Mouse (Mus musculus) lung, embryonic 15.5 days (tissue): ENCODE results near the gene Gpr88. TPM values are rescaled to one million over a fixed set of nuclear protein-coding genes. Genes with fewer than 3 reads are reported as not detected.

ENCODE experiments used
- ATAC-seq: fragments of 200-750 bp; cut with Nextera tagmentation; 2 replicates; pipeline ENCODE4 v1.8.0; 2017; ENCODE audit warnings: moderate number of reproducible peaks, borderline replicate concordance; ENCODE audit not compliant: low FRiP score, low TSS enrichment; ENCODE audit errors: extremely low read depth
- H3K27ac ChIP-seq: fragments of 300-500 bp; sonication (generic); 2 replicates; pipeline ENCODE4 v1.5.1; 2015; ENCODE audit warnings: moderate library complexity, mild to moderate bottlenecking, inconsistent platforms
- H3K27me3 ChIP-seq: fragments of 300-500 bp; sonication (generic); 2 replicates; pipeline ENCODE4 v1.6.1; 2015; ENCODE audit warnings: inconsistent platforms
- H3K36me3 ChIP-seq: fragments of 300-500 bp; sonication (generic); 2 replicates; pipeline ENCODE4 v1.6.1; 2015; ENCODE audit warnings: inconsistent platforms
- H3K4me1 ChIP-seq: fragments of 300-500 bp; sonication (generic); 2 replicates; pipeline ENCODE4 v1.6.1; 2015; ENCODE audit warnings: inconsistent platforms
- H3K4me2 ChIP-seq: fragments of 300-500 bp; sonication (generic); 2 replicates; pipeline ENCODE4 v1.6.1; 2015; ENCODE audit warnings: inconsistent platforms, mild to moderate bottlenecking, moderate library complexity
- H3K4me3 ChIP-seq: fragments of 300-500 bp; sonication (generic); 2 replicates; pipeline ENCODE4 v1.5.1; 2015; ENCODE audit warnings: mild to moderate bottlenecking, inconsistent platforms
- H3K9ac ChIP-seq: fragments of 300-500 bp; sonication (generic); 2 replicates; pipeline ENCODE4 v1.6.1; 2015; ENCODE audit warnings: inconsistent platforms
- H3K9me3 ChIP-seq: fragments of 300-500 bp; sonication (generic); 2 replicates; pipeline ENCODE4 v1.6.1; 2016; ENCODE audit warnings: inconsistent platforms
- WGBS: fragments of 180-500 bp; shearing (Covaris S2); methylation state at CpG from one replicate; pipeline ENCODE4 v1.1.7; 2015; 5-methylcytosine and 5-hydroxymethylcytosine counted together
- polyA plus RNA-seq: library from polyadenylated mRNA; unstranded; fragments of >200 nt; fragmentation: Nextera tagmentation; extraction: Ambion mirVana; gene quantifications from 2 replicates; pipeline ENCODE4 v1.2.1, GENCODE M21; 2015

The Gpr88 gene
- polyA plus RNA-seq: 1.3 and 1.4 TPM in 2 replicates

GRCm38 (mm10) chr3:116253077-116253531 is at the start of gene Gpr88:
Gene Gpr88 (minus strand): TSS chr3:116253503.
- H3K27me3 ChIP-seq: peaks cover 66% of the 10 kb centered on the region
- H3K4me3 ChIP-seq: peak within 1 kb of the TSS; percentile 50
- peak within 1 kb of the TSS; percentile 98 for H3K4me2 ChIP-seq
- no peaks in the 10 kb centered on the region for H3K36me3 ChIP-seq
- H3K27ac ChIP-seq: 0 out of 2 replicates have a peak within 1 kb of the TSS, but pooled peaks have one; percentile 24
- no peaks in the 10 kb centered on the region for H3K9me3 ChIP-seq
- H3K9ac ChIP-seq: peak within 1 kb of the TSS; percentile 25; the same call in 1 of the 2 replicates
- peaks cover 24% of the 10 kb centered on the region for H3K4me1 ChIP-seq
- WGBS: 4% methylated on average over 9 of the region's 9 CpGs
- ATAC-seq: peak; percentile 87

- Histone ChIP-seq H3K36me3 (no peaks in the 10 kb centered on the region), H3K9ac (no peak overlapping the region)
Measured at GRCm38 (mm10) chr3:116302581-116302980, 49.3 kb upstream of the Gpr88 start.

GRCm38 (mm10) chr3:116301754-116302153 is 48.5 kb upstream of the Gpr88 start:
- H3K4me1 ChIP-seq: no peaks in the 10 kb centered on the region
- no peaks in the 10 kb centered on the region for H3K27me3 ChIP-seq
- H3K4me2 ChIP-seq: no peak overlapping the region
- H3K9me3 ChIP-seq: no peaks in the 10 kb centered on the region
- H3K27ac ChIP-seq: no peak overlapping the region
- WGBS: 68% methylated on average over 6 of the region's 6 CpGs
- no peak overlapping the region for H3K9ac ChIP-seq
- no peak for ATAC-seq
- no peaks in the 10 kb centered on the region for H3K36me3 ChIP-seq
- H3K4me3 ChIP-seq: no peak overlapping the region

More at GRCm38 (mm10) chr3:116302581-116302980, 49.3 kb upstream of the Gpr88 start:
- Histone ChIP-seq H3K27ac (0 out of 2 replicates have a peak overlapping the region, but pooled peaks have one; percentile 29), H3K27me3 (no peaks in the 10 kb centered on the region), H3K4me3 (no peak overlapping the region), H3K4me1 (no peaks in the 10 kb centered on the region), H3K4me2 (no peak overlapping the region), H3K9me3 (no peaks in the 10 kb centered on the region)
- ATAC-seq: no peak
- 92% methylated on average over 7 of the region's 7 CpGs for WGBS

- Histone ChIP-seq H3K4me2 (no peak overlapping the region), H3K4me3 (no peak overlapping the region), H3K9me3 (no peaks in the 10 kb centered on the region), H3K9ac (no peak overlapping the region), H3K27ac (peak overlapping the region; percentile 6; the same call in 1 of the 2 replicates), H3K36me3 (peaks cover 12% of the 10 kb centered on the region), H3K4me1 (no peaks in the 10 kb centered on the region), H3K27me3 (no peaks in the 10 kb centered on the region)
- ATAC-seq: peak; percentile 65; the same call in 1 of the 2 replicates
- WGBS: 51% methylated on average over 10 of the region's 10 CpGs
Measured at GRCm38 (mm10) chr3:116298727-116299126, 45.4 kb upstream of the Gpr88 start.

- 80% methylated on average over 8 of the region's 8 CpGs for WGBS
Measured at GRCm38 (mm10) chr3:116298003-116298402, 44.7 kb upstream of the Gpr88 start.

GRCm38 (mm10) chr3:116297170-116297569 is 43.9 kb upstream of the Gpr88 start:
- Histone ChIP-seq H3K4me1 (no peaks in the 10 kb centered on the region), H3K27ac (no peak overlapping the region), H3K36me3 (peaks cover 20% of the 10 kb centered on the region), H3K4me2 (no peak overlapping the region), H3K9me3 (no peaks in the 10 kb centered on the region), H3K9ac (no peak overlapping the region), H3K4me3 (no peak overlapping the region), H3K27me3 (no peaks in the 10 kb centered on the region)
- no peak for ATAC-seq
- 92% methylated on average over 7 of the region's 7 CpGs for WGBS

More at GRCm38 (mm10) chr3:116298003-116298402, 44.7 kb upstream of the Gpr88 start:
- no peak for ATAC-seq
- Histone ChIP-seq H3K4me2 (no peak overlapping the region), H3K27me3 (no peaks in the 10 kb centered on the region), H3K4me3 (no peak overlapping the region), H3K27ac (peak overlapping the region; percentile 42; the same call in 1 of the 2 replicates), H3K36me3 (peaks cover 20% of the 10 kb centered on the region), H3K9me3 (no peaks in the 10 kb centered on the region), H3K9ac (no peak overlapping the region), H3K4me1 (no peaks in the 10 kb centered on the region)

- H3K4me2 ChIP-seq: no peak overlapping the region
- 75% methylated on average over 9 of the region's 9 CpGs for WGBS
- no peak for ATAC-seq
Measured at GRCm38 (mm10) chr3:116290041-116290815, 36.9 kb upstream of the Gpr88 start.

GRCm38 (mm10) chr3:116288833-116289232 is 35.5 kb upstream of the Gpr88 start:
- Histone ChIP-seq H3K4me2 (no peak overlapping the region), H3K27ac (no peak overlapping the region), H3K4me1 (no peaks in the 10 kb centered on the region), H3K9ac (no peak overlapping the region), H3K27me3 (no peaks in the 10 kb centered on the region), H3K36me3 (peaks cover 9% of the 10 kb centered on the region), H3K4me3 (no peak overlapping the region), H3K9me3 (no peaks in the 10 kb centered on the region)
- 73% methylated on average over 6 of the region's 6 CpGs for WGBS
- no peak for ATAC-seq

More at GRCm38 (mm10) chr3:116290041-116290815, 36.9 kb upstream of the Gpr88 start:
- Histone ChIP-seq H3K36me3 (peaks cover 16% of the 10 kb centered on the region), H3K9ac (no peak overlapping the region), H3K27ac (no peak overlapping the region), H3K27me3 (no peaks in the 10 kb centered on the region), H3K4me1 (no peaks in the 10 kb centered on the region), H3K4me3 (no peak overlapping the region), H3K9me3 (no peaks in the 10 kb centered on the region)

- H3K9ac ChIP-seq: no peak overlapping the region
- H3K36me3 ChIP-seq: no peaks in the 10 kb centered on the region
- H3K4me3 ChIP-seq: no peak overlapping the region
- H3K4me2 ChIP-seq: no peak overlapping the region
- no peaks in the 10 kb centered on the region for H3K4me1 ChIP-seq
- no peaks in the 10 kb centered on the region for H3K9me3 ChIP-seq
- 96% methylated on average over 4 of the region's 4 CpGs for WGBS
- ATAC-seq: no peak
- H3K27me3 ChIP-seq: no peaks in the 10 kb centered on the region
- H3K27ac ChIP-seq: no peak overlapping the region
Measured at GRCm38 (mm10) chr3:116284735-116285134, 31.4 kb upstream of the Gpr88 start.

GRCm38 (mm10) chr3:116283996-116284395 is 30.7 kb upstream of the Gpr88 start:
- no peak overlapping the region for H3K4me3 ChIP-seq
- 54% methylated on average over 2 of the region's 2 CpGs for WGBS
- ATAC-seq: no peak
- no peaks in the 10 kb centered on the region for H3K9me3 ChIP-seq
- H3K4me2 ChIP-seq: no peak overlapping the region
- no peaks in the 10 kb centered on the region for H3K36me3 ChIP-seq
- no peaks in the 10 kb centered on the region for H3K27me3 ChIP-seq
- no peak overlapping the region for H3K9ac ChIP-seq
- no peak overlapping the region for H3K27ac ChIP-seq
- H3K4me1 ChIP-seq: no peaks in the 10 kb centered on the region

- no peak for ATAC-seq
- H3K9ac ChIP-seq: no peak overlapping the region
- H3K4me3 ChIP-seq: no peak overlapping the region
- no peak overlapping the region for H3K4me2 ChIP-seq
- no peaks in the 10 kb centered on the region for H3K27me3 ChIP-seq
- H3K36me3 ChIP-seq: no peaks in the 10 kb centered on the region
- H3K4me1 ChIP-seq: no peaks in the 10 kb centered on the region
- H3K9me3 ChIP-seq: no peaks in the 10 kb centered on the region
- WGBS: 82% methylated on average over 6 of the region's 6 CpGs
- H3K27ac ChIP-seq: no peak overlapping the region
Measured at GRCm38 (mm10) chr3:116281663-116282062, 28.4 kb upstream of the Gpr88 start.

GRCm38 (mm10) chr3:116277146-116277545 is 23.8 kb upstream of the Gpr88 start:
- Histone ChIP-seq H3K27me3 (no peaks in the 10 kb centered on the region), H3K4me1 (no peaks in the 10 kb centered on the region), H3K27ac (no peak overlapping the region), H3K4me2 (no peak overlapping the region), H3K4me3 (no peak overlapping the region), H3K9me3 (no peaks in the 10 kb centered on the region), H3K9ac (no peak overlapping the region), H3K36me3 (no peaks in the 10 kb centered on the region)
- WGBS: 85% methylated on average over 8 of the region's 8 CpGs
- ATAC-seq: no peak
